Mouse (Mus musculus): ENCODE measurements around the gene Olfr54. TPM values are rescaled to one million over a fixed set of nuclear protein-coding genes. Genes with fewer than 3 reads are reported as not detected.

Olfr54 gene
- total RNA-seq, 2 experiments from 2014 or later: not detected

- TF ChIP-seq CTCF (IDR thresholded peaks at IDR 0.05): no peak
- no peak for DNase-seq
- intact Hi-C loops (cut with DNase I): no loop called here
- H3K27ac ChIP-seq: no peak overlapping the region
- no peak overlapping the region for H3K4me3 ChIP-seq
These were observed 37.6 kb downstream of the Olfr54 start for GRCm38 (mm10) chr11:51051678-51052077.

GRCm38 (mm10) chr11:51053230-51053629 is 39.2 kb downstream of the Olfr54 start:
- Histone ChIP-seq H3K27ac (no peak overlapping the region), H3K4me3 (no peak overlapping the region)
- DNase-seq: no peak
- intact Hi-C loops (cut with DNase I): no loop called here
- peak; percentile 8; the same call in 1 of the 2 replicates for TF ChIP-seq CTCF (IDR thresholded peaks at IDR 0.05)

GRCm38 (mm10) chr11:51059151-51059571 is 45.1 kb downstream of the Olfr54 start, which contains the start of gene Zfp354a:
Gene Zfp354a (plus strand): TSS chr11:51059257.
- TF ChIP-seq CTCF (IDR thresholded peaks at IDR 0.05): peak; percentile 5; the same call in 1 of the 2 replicates
- DNase-seq: peak; percentile 84
- intact Hi-C loops (cut with DNase I): loop anchor here (1.0 to 5.0 kb wide), 2 partner anchors 128 to 232 kb away; partner anchors contain the start of genes Zfp354b and Zfp354c
- Histone ChIP-seq H3K27ac (peak within 1 kb of the TSS; percentile 86), H3K4me3 (peak within 1 kb of the TSS; percentile 91)

- intact Hi-C loops (cut with DNase I): loop anchor here (1.0 to 5.0 kb wide), 2 partner anchors 128 to 232 kb away; partner anchors contain the start of genes Zfp354b and Zfp354c
- TF ChIP-seq CTCF (IDR thresholded peaks at IDR 0.05): no peak
- H3K27ac ChIP-seq: peak overlapping the region; percentile 86
- H3K4me3 ChIP-seq: peak overlapping the region; percentile 91
- no peak for DNase-seq
These were observed 45.6 kb downstream of the Olfr54 start for GRCm38 (mm10) chr11:51059640-51060039.

GRCm38 (mm10) chr11:51060981-51061380 is 46.9 kb downstream of the Olfr54 start:
- TF ChIP-seq CTCF (IDR thresholded peaks at IDR 0.05): no peak
- H3K27ac ChIP-seq: no peak overlapping the region
- intact Hi-C loops (cut with DNase I): no loop called here
- H3K4me3 ChIP-seq: no peak overlapping the region
- DNase-seq: no peak

GRCm38 (mm10) chr11:51063276-51063675 is 49.2 kb downstream of the Olfr54 start:
- intact Hi-C loops (cut with DNase I): no loop called here
- Histone ChIP-seq H3K4me3 (no peak overlapping the region), H3K27ac (no peak overlapping the region)
- no peak for DNase-seq
- TF ChIP-seq CTCF (IDR thresholded peaks at IDR 0.05): no peak

- DNase-seq: no peak
- intact Hi-C loops (cut with DNase I): no loop called here
- TF ChIP-seq CTCF (IDR thresholded peaks at IDR 0.05): no peak
- Histone ChIP-seq H3K27ac (no peak overlapping the region), H3K4me3 (no peak overlapping the region)
These were observed 49.8 kb downstream of the Olfr54 start for GRCm38 (mm10) chr11:51063841-51064240.

Other genes with a start within 250 kb of the Olfr54 start
- gene Zfp354c, start 186.5 kb upstream of the Olfr54 start, total RNA-seq (2021): 1 to 10 TPM; 3.6 to 4.5 TPM
- gene Zfp879, start 172.7 kb upstream of the Olfr54 start, total RNA-seq (2021): 1 to 10 TPM; 1.6 to 2.6 TPM
- not detected for gene Grm6, start 163.6 kb upstream of the Olfr54 start, total RNA-seq (2021)
- gene Zfp454, start 126.6 kb upstream of the Olfr54 start, total RNA-seq (2021): 1 to 10 TPM; 1.9 to 3.2 TPM
- gene Zfp2, start 98.1 kb upstream of the Olfr54 start, total RNA-seq (2021): 1 to 10 TPM; 4.4 to 5.5 TPM
- 1 to 10 TPM; 1.9 to 2.4 TPM for gene Zfp354b, start 82.6 kb upstream of the Olfr54 start, total RNA-seq (2021)
- gene 4933414I15Rik, start 70.5 kb upstream of the Olfr54 start, total RNA-seq (2021): not detected
- not detected for gene Prop1, start 60.5 kb upstream of the Olfr54 start, total RNA-seq (2021)
- gene Olfr1378, start 47.7 kb upstream of the Olfr54 start, total RNA-seq (2021): not detected
- not detected for gene Olfr1377, start 32.3 kb upstream of the Olfr54 start, total RNA-seq (2021)
- gene Olfr51, start 10.6 kb upstream of the Olfr54 start, total RNA-seq (2021): not detected
- gene Olfr1375, start 33.9 kb downstream of the Olfr54 start, total RNA-seq (2021): not detected
- 1 to 10 TPM; 4.2 to 4.5 TPM for gene Zfp354a, start 45.0 kb downstream of the Olfr54 start, total RNA-seq (2021)
- gene Gm12569, start 206.2 kb downstream of the Olfr54 start, total RNA-seq (2021): not detected
- gene Clk4, start 247.5 kb downstream of the Olfr54 start, total RNA-seq (2021): 10 to 100 TPM; 43.9 to 61.7 TPM
- not detected for gene BC049762, start 248.8 kb downstream of the Olfr54 start, total RNA-seq (2021)